Mouse (Mus musculus) lung, postnatal 0 days (tissue): ENCODE results near the gene Dglucy.

Experiments
- CTCF ChIP-seq: IDR thresholded peaks from 2 replicates; pipeline ENCODE4 v1.5.1; 2016; ENCODE audit warnings: antibody characterized with exemption, mild to moderate bottlenecking
- EP300 ChIP-seq: IDR thresholded peaks from 2 replicates; pipeline ENCODE4 v1.6.1; 2016; ENCODE audit warnings: antibody characterized with exemption, mild to moderate bottlenecking, control low read depth

DNA sequence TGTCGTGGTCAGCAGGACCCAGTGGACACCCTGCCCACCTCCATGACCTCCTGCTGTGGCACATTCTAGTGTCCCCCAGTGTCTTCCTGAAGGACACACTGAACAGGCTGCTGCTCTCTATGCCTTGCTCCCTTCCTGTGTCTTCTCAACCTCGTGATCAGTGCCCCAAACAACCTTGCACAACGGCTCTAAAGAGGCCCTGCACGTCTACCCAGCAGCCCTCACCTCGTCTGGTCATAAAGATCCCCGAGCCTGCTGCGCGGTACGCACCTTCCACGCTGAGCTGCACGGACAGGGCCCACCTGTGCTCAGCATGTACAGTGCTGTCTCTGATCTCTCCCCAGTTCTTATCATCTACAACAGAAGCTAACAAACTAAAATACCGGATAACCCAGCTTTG, 167.1 kb downstream of the Dglucy start:
- no peak for TF ChIP-seq CTCF
- no peak for TF ChIP-seq EP300
